Mouse (Mus musculus) kidney, embryonic 14.5 days (tissue): ENCODE measurements around the gene Ubr7. TPM values are rescaled to one million over a fixed set of nuclear protein-coding genes. Genes with fewer than 3 reads are reported as not detected.
A peak's percentile ranks its signal among the peaks of the same experiment; 100 is the strongest.

Experiments
- ATAC-seq: fragments of 200-750 bp; cut with Nextera tagmentation; 2 replicates; pipeline ENCODE4 v1.8.0; 2017; ENCODE audit warnings: moderate number of reproducible peaks, mild to moderate bottlenecking, moderate TSS enrichment, moderate library complexity; ENCODE audit not compliant: low FRiP score, low TSS enrichment
- H3K27ac ChIP-seq: fragments of 300-500 bp; sonication (generic); 2 replicates; pipeline ENCODE4 v1.5.1; 2014; ENCODE audit warnings: low read depth, mild to moderate bottlenecking, low read length, moderate library complexity, mixed read lengths
- H3K27me3 ChIP-seq: fragments of 300-500 bp; sonication (generic); 2 replicates; pipeline ENCODE4 v1.6.1; 2014; ENCODE audit warnings: mild to moderate bottlenecking, low read length; ENCODE audit not compliant: control insufficient read depth, insufficient read depth
- H3K36me3 ChIP-seq: fragments of 300-500 bp; sonication (generic); 2 replicates; pipeline ENCODE4 v1.6.1; 2014; ENCODE audit warnings: low read length, mixed read lengths; ENCODE audit not compliant: control insufficient read depth, insufficient read depth
- H3K4me1 ChIP-seq: fragments of 300-500 bp; sonication (generic); 2 replicates; pipeline ENCODE4 v1.6.1; 2014; ENCODE audit warnings: low read length, mixed read lengths; ENCODE audit not compliant: control insufficient read depth, insufficient read depth
- H3K4me2 ChIP-seq: fragments of 300-500 bp; sonication (generic); replicated peaks from 2 replicates; pipeline ENCODE4 v1.6.1; 2014; ENCODE audit warnings: low read depth, mild to moderate bottlenecking, low read length
- H3K4me3 ChIP-seq: fragments of 300-500 bp; sonication (generic); 2 replicates; pipeline ENCODE4 v1.5.1; 2014; ENCODE audit warnings: mild to moderate bottlenecking, low read length
- H3K9ac ChIP-seq: fragments of 300-500 bp; sonication (generic); 2 replicates; pipeline ENCODE4 v1.6.1; 2014; ENCODE audit warnings: low read depth, mild to moderate bottlenecking, low read length, moderate library complexity
- H3K9me3 ChIP-seq: fragments of 300-500 bp; sonication (generic); 2 replicates; pipeline ENCODE4 v1.6.1; 2016; ENCODE audit warnings: low read length; ENCODE audit not compliant: control insufficient read depth
- WGBS: fragments of 180-500 bp; shearing (Covaris S2); extraction: QIAGEN DNeasy Blood & Tissue Kit; methylation state at CpG from one replicate; pipeline ENCODE4 v1.1.7; 2014; 5-methylcytosine and 5-hydroxymethylcytosine counted together
- polyA plus RNA-seq: library from polyadenylated mRNA; unstranded; fragments of >200 nt; fragmentation: Nextera tagmentation; extraction: Ambion mirVana; gene quantifications from 2 replicates; pipeline ENCODE4 v1.2.1, GENCODE M21; 2014

Ubr7 gene
- polyA plus RNA-seq, 1 experiment from 2014 or later = 53.7 TPM

DNA sequence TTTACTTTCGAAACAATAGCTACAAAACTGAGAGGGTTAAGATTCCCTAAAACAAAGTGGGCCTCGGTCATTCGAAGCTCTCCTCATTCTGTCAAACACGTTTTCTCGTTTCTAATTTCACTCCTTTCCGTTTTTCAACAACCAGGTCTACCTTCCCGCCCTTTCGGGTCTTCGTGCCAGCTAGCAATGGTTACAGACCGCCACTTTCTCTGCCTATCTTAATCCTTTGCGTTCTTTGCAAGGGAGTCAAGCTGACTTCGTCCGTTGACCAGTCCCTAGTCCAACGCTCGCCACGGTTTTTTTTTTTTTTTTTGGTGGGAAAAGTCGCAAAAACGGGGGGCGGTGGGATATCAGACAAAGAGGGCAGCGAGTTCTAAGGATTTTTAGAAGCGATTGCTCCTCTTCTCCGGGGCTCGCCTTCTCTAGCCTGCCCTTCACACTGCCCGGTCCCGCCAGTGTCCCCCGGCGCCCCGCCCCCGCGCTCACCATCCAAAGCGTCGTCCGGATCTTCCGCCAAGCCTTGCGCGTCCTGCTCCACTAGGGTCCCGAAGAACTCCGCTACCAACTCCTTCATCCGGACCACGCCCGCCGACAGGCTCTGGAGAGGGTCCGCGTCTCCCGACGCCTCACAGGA, 595 bp upstream of the Ubr7 start:
- 2% methylated on average over 46 of the region's 46 CpGs for WGBS
- peak overlapping the region; percentile 88 for H3K27ac ChIP-seq

DNA sequence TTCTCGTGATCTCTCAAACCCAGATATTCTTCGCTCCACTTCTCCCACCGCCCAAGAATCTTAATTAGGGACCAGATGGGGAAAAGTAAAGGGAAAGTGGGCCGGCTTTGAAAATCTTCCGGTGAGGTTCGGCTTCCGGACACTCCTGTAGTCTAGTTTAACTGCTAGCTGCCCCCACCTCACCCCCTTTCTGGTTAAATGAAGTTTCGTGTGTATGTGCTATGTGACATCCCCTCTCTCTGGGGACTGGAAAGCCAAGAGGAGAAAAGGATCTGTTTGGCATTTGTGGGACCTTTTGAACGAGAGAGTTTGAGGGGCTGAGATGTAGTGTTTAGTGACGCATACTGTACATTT, 613 bp downstream of the Ubr7 start, which contains the start of gene Gm20604:
TSS of gene Gm20604 (minus strand) at position 270 of the 354 bp plus-strand sequence.
- Histone ChIP-seq H3K27me3 (no peaks in the 10 kb centered on the region), H3K4me1 (peaks cover 18% of the 10 kb centered on the region), H3K4me3 (peak within 1 kb of the TSS; percentile 57), H3K9ac (peak within 1 kb of the TSS; percentile 76), H3K9me3 (no peaks in the 10 kb centered on the region), H3K36me3 (peaks cover 12% of the 10 kb centered on the region), H3K27ac (peak within 1 kb of the TSS; percentile 88), H3K4me2 (peak within 1 kb of the TSS; percentile 89)
- ATAC-seq = no peak
- under 1% methylated on average over 10 of the region's 10 CpGs for WGBS

More for the DNA sequence above, 595 bp upstream of the Ubr7 start:
- no peaks in the 10 kb centered on the region for H3K9me3 ChIP-seq
- peak overlapping the region; percentile 49 for H3K4me2 ChIP-seq
- peak overlapping the region; percentile 76 for H3K9ac ChIP-seq
- H3K4me1 ChIP-seq = peaks cover 18% of the 10 kb centered on the region
- peak; percentile 86 for ATAC-seq
- no peaks in the 10 kb centered on the region for H3K27me3 ChIP-seq
- peak overlapping the region; percentile 57 for H3K4me3 ChIP-seq
- peaks cover 6% of the 10 kb centered on the region for H3K36me3 ChIP-seq

DNA sequence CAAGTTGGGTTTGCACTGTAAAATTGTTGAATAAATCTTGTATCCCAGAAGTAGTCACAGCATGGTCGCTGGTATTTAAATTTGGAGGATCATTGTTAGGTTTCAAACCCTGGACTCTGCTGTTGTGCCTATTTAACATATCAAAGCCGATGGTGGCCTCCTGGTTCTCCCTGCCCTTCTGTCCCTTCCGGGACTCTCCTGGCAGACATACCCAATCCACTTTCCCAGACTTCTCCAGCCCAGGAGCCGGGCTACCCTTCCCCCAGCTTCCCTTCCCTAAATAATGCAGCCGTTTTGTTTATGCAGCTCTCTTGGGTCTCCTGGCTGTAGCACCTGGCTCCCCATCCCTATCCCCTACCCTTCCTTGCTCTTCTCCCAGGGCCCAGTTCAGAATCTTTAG, 1.2 kb downstream of the Ubr7 start:
- H3K9ac ChIP-seq = peak overlapping the region; percentile 65
- peaks cover 13% of the 10 kb centered on the region; the same call in 1 of the 2 replicates for H3K36me3 ChIP-seq
- peaks cover 18% of the 10 kb centered on the region for H3K4me1 ChIP-seq
- no peak for ATAC-seq
- no peaks in the 10 kb centered on the region for H3K27me3 ChIP-seq
- no peaks in the 10 kb centered on the region for H3K9me3 ChIP-seq
- H3K27ac ChIP-seq = peak overlapping the region; percentile 83; the same call in 1 of the 2 replicates
- peak overlapping the region; percentile 89 for H3K4me2 ChIP-seq
- under 1% methylated on average over 5 of the region's 5 CpGs for WGBS
- H3K4me3 ChIP-seq = peak overlapping the region; percentile 57

DNA sequence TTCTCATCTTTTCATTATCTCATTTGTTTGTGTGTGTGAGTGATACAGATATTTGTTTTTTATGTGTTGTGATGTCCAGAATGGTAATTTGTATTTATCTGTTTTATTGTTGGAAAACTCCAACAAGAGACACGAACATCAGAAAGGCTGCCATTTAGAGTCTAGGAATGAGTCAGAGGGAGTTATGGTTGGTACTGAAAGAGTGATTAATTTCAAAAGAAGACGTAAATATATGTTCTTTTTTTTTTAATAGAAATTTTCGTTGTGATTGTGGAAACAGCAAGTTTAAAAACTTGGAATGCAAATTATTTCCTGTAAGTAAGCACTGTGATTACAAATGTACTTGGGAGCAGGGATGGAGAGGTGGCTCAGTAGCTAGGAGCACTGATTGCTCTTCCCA, 3.9 kb downstream of the Ubr7 start:
- peaks cover 15% of the 10 kb centered on the region for H3K4me1 ChIP-seq
- no peak for ATAC-seq
- no peak overlapping the region for H3K27ac ChIP-seq
- no peak overlapping the region for H3K4me3 ChIP-seq
- no peak overlapping the region for H3K4me2 ChIP-seq
- H3K36me3 ChIP-seq = peaks cover 34% of the 10 kb centered on the region; the same call in 1 of the 2 replicates
- no peak overlapping the region for H3K9ac ChIP-seq
- WGBS = 90% methylated on average over 3 of the region's 3 CpGs
- H3K27me3 ChIP-seq = no peaks in the 10 kb centered on the region
- H3K9me3 ChIP-seq = no peaks in the 10 kb centered on the region

DNA sequence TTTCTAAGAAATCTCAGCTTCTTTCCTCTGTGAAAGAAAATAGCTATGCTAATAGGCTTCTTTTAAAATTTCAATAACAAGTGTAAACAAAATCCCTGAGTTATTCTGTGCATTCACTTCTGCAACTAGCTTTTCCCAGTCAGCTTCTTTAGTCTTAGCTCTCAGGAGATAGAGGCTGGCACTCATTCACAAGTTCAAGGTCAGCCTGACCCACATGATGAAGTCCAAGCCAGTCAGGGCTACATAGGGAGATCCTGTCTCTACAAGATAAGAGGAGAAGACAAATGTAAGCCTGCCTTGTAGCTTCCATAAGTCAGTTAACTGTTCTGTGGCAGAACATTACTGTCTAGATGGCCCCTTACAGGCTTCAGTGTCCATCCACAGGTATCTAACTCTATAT, 5.9 kb downstream of the Ubr7 start:
- H3K4me2 ChIP-seq = no peak overlapping the region
- H3K36me3 ChIP-seq = peaks cover 53% of the 10 kb centered on the region

DNA sequence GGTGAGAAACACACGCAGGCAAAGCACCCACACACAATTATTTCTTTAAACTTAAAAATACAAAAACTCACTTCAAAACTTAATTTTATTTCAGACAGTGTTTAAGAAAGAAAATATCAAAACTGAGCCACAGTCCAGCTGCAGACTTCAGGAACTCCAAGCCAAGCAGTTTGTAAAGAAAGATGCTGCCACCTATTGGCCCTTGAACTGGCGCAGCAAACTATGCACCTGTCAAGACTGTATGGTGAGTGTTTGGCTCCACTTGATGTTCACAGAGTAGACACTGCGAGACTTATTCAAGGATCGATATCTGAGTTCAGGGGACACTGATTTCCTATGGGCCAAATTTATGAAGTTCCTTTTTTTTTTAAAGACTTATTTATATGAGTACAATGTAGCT, 11.2 kb downstream of the Ubr7 start:
- Histone ChIP-seq H3K4me3 (no peak overlapping the region), H3K36me3 (peaks cover 86% of the 10 kb centered on the region), H3K9ac (no peak overlapping the region), H3K4me2 (no peak overlapping the region), H3K27me3 (no peaks in the 10 kb centered on the region), H3K27ac (no peak overlapping the region), H3K4me1 (no peaks in the 10 kb centered on the region), H3K9me3 (no peaks in the 10 kb centered on the region; the same call in 1 of the 2 replicates)
- 96% methylated on average over 4 of the region's 4 CpGs for WGBS
- no peak for ATAC-seq

More for the DNA sequence above, 5.9 kb downstream of the Ubr7 start:
- H3K9ac ChIP-seq = no peak overlapping the region
- no peaks in the 10 kb centered on the region for H3K27me3 ChIP-seq
- peaks cover 14% of the 10 kb centered on the region for H3K4me1 ChIP-seq
- no peak for ATAC-seq
- H3K9me3 ChIP-seq = no peaks in the 10 kb centered on the region
- H3K27ac ChIP-seq = no peak overlapping the region
- H3K4me3 ChIP-seq = no peak overlapping the region

DNA sequence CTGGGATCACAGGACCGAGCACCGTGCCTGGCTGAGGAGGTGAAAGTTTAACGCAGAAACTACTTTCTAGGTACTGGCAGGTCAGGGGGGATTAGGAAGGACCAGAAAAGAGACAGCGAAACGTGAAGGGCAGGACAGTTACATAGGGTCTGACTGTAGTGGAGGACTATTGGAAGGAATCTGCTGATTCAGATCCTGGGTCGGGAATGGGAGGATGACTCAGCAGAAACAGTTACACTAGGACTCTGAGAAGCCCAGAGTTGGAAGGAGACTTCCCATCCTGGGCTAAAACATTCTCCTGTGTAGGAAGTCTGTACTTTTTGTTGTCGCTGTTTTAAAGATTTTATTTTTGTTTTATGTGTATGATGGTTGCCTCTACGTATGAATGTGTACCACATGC, 13.8 kb downstream of the Ubr7 start:
- Histone ChIP-seq H3K4me2 (no peak overlapping the region), H3K9ac (no peak overlapping the region), H3K4me3 (no peak overlapping the region), H3K36me3 (peaks cover 91% of the 10 kb centered on the region), H3K9me3 (no peaks in the 10 kb centered on the region; the same call in 1 of the 2 replicates), H3K27ac (no peak overlapping the region), H3K4me1 (no peaks in the 10 kb centered on the region), H3K27me3 (no peaks in the 10 kb centered on the region)
- ATAC-seq = no peak
- WGBS = 96% methylated on average over 8 of the region's 8 CpGs

DNA sequence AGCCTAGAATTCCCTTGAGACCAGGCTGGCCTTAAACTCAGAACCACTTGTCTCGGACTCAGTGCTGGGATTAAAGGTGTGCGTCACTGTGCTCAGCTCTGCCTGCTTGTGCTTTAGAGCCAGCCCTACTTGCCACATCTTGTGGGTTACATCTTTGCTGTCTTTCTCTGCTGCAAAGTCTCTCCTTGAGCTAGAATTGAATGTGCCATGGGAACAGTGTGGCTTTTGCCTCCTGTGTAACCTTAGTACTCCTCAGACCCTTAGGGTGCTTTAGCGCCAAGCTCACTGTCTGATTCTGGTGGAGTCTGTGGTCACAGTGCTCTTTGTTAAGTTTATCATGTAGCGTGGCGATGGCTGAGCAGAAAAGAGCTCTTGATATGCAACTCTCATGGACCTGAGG, 14.9 kb downstream of the Ubr7 start:
- no peak overlapping the region for H3K27ac ChIP-seq
- ATAC-seq = no peak
- H3K4me2 ChIP-seq = no peak overlapping the region
- 97% methylated on average over 5 of the region's 5 CpGs for WGBS
- no peaks in the 10 kb centered on the region for H3K27me3 ChIP-seq
- no peaks in the 10 kb centered on the region for H3K4me1 ChIP-seq
- no peaks in the 10 kb centered on the region; the same call in 1 of the 2 replicates for H3K9me3 ChIP-seq
- no peak overlapping the region for H3K4me3 ChIP-seq
- no peak overlapping the region for H3K9ac ChIP-seq
- H3K36me3 ChIP-seq = peaks cover 89% of the 10 kb centered on the region

DNA sequence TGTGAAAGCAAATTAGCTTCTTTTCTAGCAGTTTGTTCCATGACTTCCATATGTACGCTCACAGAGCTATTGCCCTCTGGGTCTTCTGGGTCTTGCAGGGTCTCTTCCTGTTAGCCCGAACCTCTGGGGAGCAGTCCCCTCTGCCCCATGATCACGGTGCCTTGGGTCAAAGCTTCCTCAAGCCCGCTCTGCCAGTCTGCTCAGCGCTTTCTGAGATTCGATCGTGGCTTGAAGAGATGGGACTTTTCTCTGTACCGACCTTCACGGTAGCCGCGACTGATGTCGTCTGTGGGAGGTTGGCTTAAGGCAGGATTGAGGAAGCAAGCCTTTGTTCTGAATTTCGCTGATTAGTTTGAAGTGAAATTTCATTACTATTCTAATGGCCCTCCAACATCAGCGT, 18.3 kb downstream of the Ubr7 start:
- no peak overlapping the region for H3K4me3 ChIP-seq
- no peaks in the 10 kb centered on the region for H3K27me3 ChIP-seq
- H3K9me3 ChIP-seq = no peaks in the 10 kb centered on the region; the same call in 1 of the 2 replicates
- no peaks in the 10 kb centered on the region for H3K4me1 ChIP-seq
- no peak for ATAC-seq
- H3K36me3 ChIP-seq = peaks cover 62% of the 10 kb centered on the region
- H3K27ac ChIP-seq = no peak overlapping the region
- H3K9ac ChIP-seq = no peak overlapping the region
- no peak overlapping the region for H3K4me2 ChIP-seq
- 95% methylated on average over 14 of the region's 14 CpGs for WGBS
